Mouse (Mus musculus) embryo, embryonic 11.5 days (tissue): ENCODE data around the gene Picalm.
"Not testable (repeated sequence)": the region's sequence is repeated elsewhere in the genome, so short reads cannot be mapped to it uniquely, and the experiment has no call there.

ENCODE experiments used
- DNase-seq: peaks from one replicate; pipeline ENCODE4 v3.0.0-alpha.2; 2012; ENCODE audit warnings: low read depth, low spot score

The Picalm gene

DNA sequence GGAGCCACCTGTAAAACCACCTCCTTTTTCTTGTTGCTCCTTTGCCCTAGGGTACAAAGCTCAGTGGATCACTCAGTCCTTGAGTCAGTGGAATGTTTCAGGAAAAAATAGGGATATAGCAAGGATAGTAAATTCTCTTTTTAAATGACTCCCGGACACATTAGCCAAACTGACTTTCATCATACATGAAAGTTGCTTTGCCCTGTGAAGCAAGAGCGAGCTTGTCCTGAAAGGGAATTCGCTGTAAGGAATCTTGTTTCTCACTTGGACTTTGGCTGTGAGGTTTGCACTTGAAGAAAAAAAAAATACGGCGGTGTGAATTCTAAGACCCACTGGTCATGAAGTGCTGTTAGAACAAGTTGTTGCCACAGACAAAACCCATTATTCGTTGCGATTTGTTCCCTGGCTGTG lies 1.8 kb downstream of the Picalm start:
- no peak for DNase-seq

DNA sequence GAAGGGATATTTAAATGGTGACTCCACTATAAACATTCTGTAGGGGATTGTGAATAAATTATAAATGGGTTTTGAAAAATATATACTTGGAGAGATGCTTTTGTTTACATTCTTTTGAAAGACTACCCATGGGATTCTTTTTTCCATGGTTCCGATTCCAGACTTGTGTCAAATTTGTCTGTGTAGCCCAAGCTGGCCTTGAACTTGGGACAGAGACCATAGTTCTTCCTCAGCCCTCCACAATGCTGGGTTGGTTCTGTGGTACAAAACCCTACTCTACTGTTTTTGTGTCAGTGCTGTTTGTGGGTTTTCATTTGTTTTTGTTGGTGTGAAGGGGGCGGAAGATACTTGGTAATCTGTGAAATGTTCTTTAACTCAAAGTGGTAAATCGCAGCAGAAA lies 2.3 kb downstream of the Picalm start:
- DNase-seq = no peak

DNA sequence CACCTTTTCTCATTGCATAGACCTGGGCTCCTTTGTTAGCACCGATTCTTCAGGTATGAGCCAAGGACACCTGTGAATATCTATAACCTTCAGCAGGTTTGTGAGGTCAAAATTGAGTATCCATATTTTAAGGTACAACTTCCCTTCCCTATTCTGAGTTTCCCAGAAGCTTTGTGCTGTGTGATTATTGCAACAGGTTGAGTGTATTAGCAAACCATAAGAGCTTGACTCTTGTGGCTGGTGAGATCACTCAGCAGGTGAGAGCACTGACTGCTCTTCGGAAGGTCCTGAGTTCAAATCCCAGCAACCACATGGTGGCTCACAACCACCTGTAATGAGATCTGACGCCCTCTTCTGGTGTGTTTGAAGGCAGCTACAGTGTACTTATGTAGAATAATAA lies 6.7 kb downstream of the Picalm start:
- no peak for DNase-seq

DNA sequence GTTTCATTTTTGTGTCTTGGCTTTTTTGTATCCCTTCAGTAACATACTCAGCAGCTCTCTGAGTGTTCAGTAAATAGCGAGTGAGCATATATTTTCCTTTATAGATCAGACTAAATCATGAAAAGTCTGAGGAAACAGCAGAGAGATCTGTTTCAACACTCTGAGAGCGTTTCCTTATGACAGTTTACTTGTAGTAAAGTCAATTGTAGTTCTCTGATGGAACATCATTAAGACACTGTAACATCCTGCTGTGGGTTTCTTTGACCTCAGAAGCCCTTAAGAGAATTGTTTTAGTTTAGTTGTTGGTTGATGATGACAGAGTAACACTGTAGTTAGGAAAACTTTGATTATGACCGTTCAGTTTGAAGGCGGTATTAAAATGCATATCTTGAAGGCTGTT lies 8.3 kb downstream of the Picalm start:
- no peak for DNase-seq

DNA sequence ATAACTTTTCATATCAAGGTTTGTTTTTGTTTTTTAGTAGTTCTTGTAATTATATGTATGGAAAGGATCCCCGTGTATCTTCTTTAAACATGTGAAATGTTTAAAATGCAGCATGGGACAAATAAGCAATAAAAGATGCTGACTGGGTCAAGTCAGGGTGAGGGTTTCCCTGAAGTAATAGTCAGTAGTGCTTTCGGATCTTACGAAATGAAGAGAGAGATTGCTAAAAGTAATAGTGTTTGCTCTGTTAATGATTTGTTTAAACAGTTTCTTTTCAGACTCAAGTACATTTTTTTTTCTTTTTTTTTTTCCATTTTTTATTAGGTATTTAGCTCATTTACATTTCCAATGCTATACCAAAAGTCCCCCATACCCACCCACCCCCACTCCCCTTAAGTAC lies 10.3 kb downstream of the Picalm start:
- DNase-seq = no peak

DNA sequence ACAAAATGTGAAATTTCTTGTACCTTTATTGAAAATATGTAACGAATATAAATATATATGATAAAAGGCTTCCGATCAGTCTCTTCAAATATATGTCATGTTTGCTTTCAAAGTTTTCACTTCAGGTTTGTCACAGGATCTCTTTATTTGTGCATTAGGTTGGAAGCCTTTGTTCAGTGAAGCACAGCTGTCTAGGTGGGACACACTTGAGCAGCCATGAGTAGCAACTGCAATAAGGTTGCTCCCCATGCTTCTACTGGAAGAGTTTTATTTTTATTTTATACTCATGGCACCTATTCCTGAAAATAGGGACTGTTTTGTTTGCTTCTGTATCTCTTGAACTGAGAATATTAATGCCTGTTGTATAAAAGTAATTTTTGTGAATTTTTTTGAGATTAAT lies 14.3 kb downstream of the Picalm start:
- DNase-seq = no peak

DNA sequence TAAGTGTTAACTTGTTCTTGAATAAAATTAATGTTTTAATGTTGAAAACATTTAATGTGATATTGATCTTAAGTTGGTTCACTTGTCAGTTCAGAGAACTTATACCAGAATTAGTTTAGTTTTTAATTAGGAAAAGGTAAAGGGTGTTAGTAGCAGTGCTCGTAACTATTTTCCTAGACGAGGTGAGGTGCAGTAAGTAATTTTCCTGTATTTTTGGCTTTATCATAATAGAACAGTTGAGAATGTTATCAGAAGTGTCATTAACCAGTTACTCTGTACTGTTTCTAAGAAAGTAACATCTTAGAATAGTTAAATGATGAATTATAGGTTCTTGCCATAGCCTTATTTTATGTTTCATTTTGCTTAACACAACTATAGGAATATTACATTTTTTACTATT lies 15.0 kb downstream of the Picalm start:
- DNase-seq = no peak

DNA sequence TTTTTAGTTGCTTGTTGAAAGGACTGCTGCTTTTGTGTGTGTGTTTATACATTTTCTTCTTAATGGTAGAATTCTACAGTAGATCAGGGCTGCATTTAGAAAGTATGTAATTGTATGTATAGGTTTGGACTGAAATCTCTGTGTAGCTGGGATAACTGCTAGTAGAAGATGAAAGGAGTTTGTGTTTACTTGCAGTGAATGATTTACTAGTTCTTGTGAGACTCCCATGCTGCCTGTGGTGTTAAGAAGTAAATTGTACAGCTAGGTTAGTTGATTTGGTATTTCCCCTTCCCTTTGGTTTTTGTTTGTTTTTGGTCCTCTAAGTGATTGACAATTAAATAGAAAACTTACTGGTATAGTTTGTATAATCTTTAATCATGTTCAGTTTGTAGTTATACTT lies 15.4 kb downstream of the Picalm start:
- no peak for DNase-seq

DNA sequence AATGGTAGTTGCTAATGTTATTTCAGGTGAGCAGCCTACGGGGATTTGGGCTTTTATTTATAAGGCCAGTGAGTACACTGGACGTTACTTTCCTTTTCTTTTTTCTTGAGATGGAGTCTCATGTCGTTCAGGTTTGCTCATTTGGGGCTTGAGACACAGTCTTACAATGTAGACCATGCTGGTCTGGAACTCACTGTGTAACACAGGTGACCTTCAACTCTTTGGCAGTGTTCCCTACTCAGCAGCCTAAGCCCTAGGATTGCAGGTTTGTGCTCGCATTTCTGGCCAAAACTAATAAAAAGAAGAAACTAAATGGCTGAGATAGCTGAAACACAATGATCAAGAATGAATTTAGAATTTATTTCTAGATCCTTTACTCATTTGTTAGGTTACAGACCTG lies 15.9 kb downstream of the Picalm start:
- DNase-seq = no peak

DNA sequence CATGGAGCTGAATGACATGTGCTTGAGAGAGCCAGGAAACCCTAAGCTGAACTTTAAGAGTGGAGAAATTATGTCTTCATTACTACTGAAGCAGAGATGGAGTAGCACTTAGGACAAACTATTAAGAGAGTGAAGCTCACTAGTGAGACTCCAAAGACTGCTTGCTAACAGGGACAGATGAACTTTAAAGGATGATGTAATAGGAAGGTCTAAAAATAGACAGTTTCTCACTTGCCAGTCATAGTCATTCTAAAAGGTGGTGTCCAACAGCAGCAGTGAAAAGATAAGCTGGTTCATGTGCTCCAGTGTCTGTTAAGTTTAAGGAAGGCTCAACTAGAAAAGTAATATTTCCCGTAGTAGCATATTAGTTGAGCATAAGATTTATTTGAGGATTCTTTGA lies 16.3 kb downstream of the Picalm start:
- DNase-seq = no peak

DNA sequence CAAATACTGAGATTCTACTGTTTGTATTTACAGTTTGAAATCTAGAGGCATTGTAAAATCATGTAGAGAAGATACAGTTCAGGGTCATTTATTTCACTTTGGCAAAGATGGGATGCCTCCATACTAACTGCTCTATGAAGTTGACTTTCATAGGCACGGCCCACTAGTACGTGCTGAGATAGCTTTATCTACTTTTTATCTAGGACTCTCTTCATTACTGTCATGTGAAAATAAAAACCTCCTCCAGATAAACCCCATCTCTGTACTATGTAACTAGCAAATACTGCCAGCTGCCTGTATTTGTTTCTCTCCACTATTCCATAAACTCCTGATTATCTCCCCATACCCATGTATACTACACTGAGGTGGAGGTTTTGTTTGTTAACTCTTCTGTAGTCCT lies 18.0 kb downstream of the Picalm start:
- DNase-seq = no peak

DNA sequence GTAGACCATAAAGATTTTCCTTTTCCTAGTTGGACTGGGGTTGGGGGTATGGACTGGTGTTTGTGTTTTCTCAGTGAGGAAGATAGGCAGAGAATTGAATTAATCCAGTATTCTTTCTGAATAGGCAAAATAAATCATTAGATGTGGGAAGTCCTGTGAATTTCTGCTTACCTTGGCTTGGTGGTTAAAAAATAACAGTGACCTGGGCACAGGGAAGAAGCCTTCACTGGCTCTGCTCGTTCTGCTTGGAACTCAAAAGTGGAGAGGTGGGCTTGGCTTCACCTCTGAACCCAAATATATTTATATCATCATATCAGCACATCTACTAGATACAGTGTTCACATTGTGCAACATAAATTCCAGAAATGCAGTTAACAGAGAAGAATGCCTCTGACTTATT lies 18.5 kb downstream of the Picalm start:
- no peak for DNase-seq

DNA sequence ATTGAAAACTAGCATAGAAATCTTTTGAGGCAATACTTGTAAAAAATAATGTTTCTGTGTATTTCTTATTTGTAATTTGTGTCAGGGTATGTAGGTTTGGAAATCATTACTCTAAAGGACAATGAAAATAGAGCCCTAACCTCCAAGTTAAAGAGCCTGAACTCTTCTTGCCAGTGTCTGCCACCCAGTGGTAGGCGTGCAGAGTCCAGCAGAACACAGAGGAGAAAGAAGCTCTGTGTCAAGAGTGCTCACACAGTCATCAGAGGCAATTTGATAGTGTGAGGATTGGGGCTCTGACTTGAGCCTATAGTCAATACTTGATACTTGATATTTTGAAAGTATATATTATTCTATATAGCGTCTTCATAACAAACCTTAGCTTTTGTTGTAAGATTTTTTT lies 20.3 kb downstream of the Picalm start:
- no peak for DNase-seq

DNA sequence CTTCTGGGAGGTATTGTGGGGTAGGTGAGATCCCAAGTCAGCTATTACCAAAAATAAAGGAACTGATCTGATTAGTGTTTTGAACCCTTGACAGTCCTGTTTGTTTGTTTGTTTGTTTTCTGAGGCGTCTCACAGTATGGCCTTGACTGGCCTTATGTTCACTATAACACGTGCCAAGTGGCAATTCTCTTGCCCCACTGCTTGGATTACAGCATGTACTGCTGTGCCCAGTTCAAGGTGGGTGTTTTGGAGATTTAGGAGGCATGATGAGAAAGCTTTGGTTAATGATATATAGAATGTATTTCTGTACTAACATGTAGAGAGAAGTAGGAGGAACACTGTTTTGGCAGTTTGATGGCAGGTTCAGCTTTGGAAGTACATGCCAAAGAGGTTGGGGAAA lies 28.0 kb downstream of the Picalm start:
- no peak for DNase-seq

DNA sequence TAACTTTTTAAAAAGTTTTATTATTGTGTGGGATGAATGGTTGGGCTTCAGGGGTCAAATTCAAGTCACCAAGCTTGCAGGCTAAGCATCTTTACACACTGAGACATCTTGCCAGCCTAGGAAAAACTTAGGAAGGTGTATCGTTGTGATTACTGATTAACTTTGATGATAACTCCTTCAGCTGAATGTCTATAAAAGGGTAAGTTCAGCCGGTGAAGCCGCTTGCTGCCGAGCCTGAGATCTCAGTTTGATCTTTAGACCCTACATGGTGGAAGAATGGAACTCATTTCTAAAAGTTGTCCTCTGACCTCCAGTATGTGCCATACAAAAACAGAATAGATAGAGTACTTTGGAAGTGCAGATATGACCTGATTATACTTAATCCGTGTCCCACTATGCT lies 30.6 kb downstream of the Picalm start:
- DNase-seq = no peak

DNA sequence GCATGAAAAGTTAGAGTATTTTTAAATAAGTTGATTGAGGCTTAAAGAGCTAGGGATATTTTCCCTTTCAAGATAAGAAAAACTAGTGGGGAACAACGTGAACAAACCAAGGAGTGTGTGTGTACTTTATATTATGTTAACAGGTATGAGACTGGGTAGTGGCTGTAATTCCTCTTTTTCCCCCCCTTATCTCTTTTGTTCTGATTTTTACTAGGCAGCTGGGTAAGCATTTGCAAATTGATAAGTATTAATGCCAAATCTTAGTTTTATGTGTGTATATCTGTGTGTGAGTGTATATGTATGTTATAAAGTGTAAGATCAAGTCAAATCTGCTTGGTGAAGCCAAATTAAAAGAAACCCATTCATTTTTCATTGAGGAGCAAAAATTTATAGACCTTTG lies 34.3 kb downstream of the Picalm start:
- no peak for DNase-seq

DNA sequence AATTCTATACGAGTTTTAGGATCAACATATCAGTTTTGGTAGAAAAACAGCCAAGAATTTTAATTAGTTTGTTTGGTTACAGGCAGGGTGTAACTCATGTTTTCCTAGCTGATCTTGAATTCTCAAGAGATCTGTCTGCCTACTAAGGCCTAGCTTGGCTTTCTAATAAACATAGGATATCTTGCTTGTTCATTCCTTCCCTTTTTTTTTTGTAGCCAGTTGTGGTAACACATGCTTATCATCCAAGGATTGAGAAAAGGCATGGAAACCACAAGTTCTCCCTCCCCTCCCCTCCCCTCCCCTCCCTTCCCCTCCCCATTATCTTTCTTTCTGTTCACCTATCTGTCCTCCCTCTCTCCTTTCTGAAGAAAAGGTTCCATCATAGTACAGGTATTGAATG lies 36.0 kb downstream of the Picalm start:
- no peak for DNase-seq

DNA sequence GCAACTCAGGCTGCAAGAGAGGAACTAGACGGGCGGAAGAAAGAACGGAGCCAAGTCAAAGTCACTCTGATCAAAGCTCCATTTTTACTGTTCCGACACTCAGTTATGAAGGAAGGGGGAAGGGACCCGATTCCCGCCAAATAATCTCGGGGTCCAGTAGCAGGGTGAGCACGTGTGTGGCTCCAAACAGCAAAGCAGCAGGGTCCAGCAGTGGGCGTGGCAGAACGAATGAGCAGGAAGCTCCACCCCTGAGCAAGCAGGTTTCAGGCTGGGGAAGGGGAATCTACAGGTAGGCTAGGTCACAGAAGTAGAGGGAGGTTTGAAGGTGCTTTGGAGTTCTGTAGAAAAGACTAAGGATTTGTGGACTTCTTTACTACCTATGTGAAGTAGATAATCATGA lies 37.8 kb downstream of the Picalm start:
- not testable (repeated sequence) for DNase-seq

DNA sequence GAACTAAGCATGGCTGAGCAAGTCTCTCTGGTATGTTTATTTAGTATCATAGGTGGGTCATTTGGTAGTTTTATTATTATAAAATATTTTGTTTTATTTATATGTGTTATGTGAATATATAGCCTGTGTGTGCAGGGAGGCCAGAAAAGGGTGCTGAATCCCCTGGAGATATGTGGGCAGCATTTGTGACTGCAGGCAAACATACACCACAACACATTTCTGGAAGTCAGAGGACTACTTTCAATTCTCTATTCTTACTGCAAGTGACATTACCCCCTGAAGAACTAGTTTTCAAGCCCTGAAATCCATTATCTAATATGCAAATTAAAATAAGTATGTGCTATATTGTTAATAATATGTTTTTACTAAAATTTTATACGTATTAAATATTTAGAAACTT lies 43.8 kb downstream of the Picalm start:
- no peak for DNase-seq

DNA sequence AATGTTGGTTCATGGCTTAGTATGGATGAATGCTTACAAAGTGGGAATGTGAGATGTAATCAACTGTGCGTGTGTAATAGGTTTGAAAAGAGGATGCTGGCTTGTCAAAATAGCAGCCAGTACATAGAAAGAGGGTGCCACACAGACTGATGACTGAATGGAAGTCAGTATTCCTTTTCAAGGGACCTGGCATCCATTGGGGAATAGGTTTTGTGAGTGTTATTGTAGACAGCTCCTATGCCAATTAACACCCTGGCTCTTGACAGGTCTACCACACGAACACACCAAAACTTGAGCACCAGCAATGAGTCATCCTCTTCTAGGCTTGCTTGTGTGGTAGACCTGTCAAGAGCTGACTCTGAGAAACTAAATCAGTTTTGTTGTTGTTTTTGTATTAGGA lies 45.6 kb downstream of the Picalm start:
- DNase-seq = no peak

DNA sequence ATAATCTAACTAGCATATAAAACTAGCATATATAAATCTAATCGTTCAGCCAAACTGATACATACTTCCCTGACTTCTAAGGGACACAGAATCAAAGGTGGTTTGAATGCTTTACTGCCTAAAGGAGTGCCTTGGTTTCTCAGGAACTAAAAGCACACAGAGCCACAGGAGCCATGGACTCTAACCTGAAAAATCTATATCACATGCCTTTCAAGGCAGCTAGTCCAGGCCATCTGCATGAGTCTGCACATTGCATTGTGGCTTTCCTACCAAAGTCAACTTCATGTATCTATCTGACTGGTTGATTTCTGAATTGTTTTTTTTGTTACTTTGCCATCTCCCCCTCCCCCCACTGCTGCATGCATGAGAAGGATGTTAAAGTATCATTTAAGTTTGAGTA lies 50.6 kb downstream of the Picalm start:
- DNase-seq = no peak

DNA sequence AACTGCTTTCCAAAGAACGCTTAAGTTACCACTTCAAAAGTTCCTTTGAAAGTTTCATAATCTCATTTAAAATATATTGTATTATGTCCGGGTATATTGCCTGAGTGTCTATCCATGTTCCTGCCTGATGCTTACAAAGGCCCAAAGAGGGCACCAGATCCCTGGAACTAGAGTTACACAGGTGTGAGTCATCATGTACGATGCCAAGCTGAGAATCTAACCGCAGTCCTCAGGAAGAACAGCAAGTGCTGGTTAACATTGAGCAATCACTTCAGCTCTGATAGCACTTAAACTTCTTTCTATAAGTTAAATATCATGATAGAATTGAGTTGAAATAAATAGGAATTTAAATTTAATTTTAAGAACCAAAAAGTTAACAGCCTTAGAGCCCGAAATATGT lies 70.2 kb downstream of the Picalm start:
- DNase-seq = no peak

DNA sequence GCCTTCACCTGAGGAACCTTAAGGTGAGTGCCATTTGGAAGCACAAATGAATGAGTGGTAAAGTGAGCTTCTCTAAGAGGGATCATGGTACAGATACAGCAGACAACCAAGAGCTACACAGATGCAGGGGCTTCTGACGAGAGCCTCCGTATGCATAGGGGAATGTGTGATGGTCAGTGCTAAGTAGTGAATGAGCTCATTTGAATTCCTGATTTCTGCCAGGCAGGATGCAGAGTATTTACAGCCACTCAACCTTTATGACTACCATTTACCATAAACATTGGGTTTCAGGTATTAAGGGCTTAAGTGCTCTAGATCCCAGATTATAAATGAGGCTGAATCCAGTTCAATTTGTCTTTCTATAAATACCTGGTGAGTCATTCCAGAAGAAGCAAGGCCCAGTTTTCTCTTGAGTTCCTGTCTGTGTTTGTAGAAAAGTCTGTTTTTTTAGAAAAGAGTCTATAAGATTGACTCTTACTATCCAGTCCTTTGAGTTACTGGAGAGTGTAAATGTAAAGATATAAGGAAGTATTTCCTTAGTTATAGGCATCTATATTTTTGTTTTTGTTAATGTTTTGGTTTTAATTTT lies 72.0 kb downstream of the Picalm start:
- DNase-seq = no peak

DNA sequence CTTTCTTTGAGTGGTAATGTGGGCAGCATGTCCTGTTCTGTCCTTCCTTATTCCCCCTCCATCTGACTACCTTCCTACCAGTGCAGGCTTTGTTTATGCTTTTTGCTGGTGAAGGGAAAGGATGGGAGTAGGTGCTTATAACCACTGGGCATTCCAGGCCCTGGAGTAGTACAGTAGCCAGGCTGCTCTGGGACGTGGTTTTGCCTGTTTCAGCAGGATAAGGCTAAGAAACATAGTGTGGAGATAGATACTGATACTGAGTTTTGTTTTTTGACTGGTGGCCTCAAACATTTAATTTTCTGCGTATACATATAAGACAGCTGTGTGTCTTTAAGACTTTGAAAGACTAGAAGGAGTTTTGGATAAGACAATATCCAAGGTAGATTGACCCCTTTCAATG lies 73.9 kb downstream of the Picalm start:
- DNase-seq = no peak

DNA sequence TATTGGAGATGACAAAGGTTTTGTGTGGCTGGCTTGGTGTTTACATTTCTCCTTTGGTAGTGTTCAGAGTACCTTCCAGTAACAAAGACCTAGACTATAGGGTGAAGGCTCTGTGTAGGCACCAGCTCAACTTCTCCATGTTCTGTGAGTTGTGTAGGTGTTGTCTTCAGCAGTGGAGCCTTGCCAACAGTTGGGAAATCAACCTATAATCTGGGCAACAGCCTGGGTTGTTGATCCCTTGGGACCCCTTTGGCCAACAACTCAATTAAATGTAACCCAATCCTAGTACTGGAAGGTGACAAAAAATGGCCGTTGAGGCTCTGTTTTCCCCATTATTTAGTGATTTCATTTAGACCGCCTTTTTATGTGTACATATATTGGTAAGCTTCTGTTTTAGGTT lies 80.1 kb downstream of the Picalm start:
- no peak for DNase-seq
